Mouse (Mus musculus): ENCODE results near the gene Olfr1410. TPM values are rescaled to one million over a fixed set of nuclear protein-coding genes. Genes with fewer than 3 reads are reported as not detected.

The Olfr1410 gene
- not detected in 2 replicates for polyA plus RNA-seq (2015; fragmentation: Nextera tagmentation; extraction: Ambion mirVana)

DNA sequence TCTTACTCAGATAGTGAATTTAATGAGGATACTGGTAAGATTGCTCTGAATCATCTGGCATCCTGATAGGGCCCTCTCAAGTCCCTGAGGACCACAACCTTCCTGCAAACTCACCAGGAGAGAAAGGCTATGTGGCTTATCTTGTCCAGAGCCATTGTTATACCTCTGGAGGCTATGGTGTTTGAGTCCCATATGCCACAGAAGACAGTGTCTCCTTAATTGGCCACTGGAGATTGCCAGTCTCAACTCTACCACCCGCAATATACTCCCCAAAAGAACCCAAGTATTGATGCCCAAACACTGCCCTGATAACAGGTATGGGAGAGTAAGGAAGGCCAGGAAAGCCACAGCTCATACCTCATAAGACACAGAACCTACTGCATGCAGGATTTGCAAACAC lies at the start of gene Olfr1410:
Olfr1410 (plus strand) TSS at position 301 of the 400 bp plus-strand sequence.
- ATAC-seq (replicated peaks): no peak
- H3K4me1 ChIP-seq: no peaks in the 10 kb centered on the region
- no peaks in the 10 kb centered on the region for H3K36me3 ChIP-seq (replicated peaks)
- H3K9me3 ChIP-seq: no peaks in the 10 kb centered on the region
- no peak within 1 kb of the TSS for H3K4me3 ChIP-seq
- H3K27ac ChIP-seq: no peak within 1 kb of the TSS
- WGBS: 93% methylated on average over 1 of the region's 1 CpGs
- no peaks in the 10 kb centered on the region for H3K27me3 ChIP-seq (replicated peaks)
- H3K4me2 ChIP-seq: no peak within 1 kb of the TSS
- H3K9ac ChIP-seq: no peak within 1 kb of the TSS

GRCm38 (mm10) chr1:92571022-92571421 lies 34.6 kb upstream of the Olfr1410 start, which contains the start of gene Olfr1413:
TSS of gene Olfr1413 (plus strand) at chr1:92571322.
- H3K9me3 ChIP-seq: no peaks in the 10 kb centered on the region
- no peak within 1 kb of the TSS for H3K27ac ChIP-seq
- H3K9ac ChIP-seq: no peak within 1 kb of the TSS
- WGBS: 90% methylated on average over 3 of the region's 3 CpGs
- H3K4me1 ChIP-seq: no peaks in the 10 kb centered on the region
- no peaks in the 10 kb centered on the region for H3K27me3 ChIP-seq (replicated peaks)
- no peak within 1 kb of the TSS for H3K4me2 ChIP-seq
- H3K4me3 ChIP-seq: no peak within 1 kb of the TSS
- no peaks in the 10 kb centered on the region for H3K36me3 ChIP-seq (replicated peaks)
- ATAC-seq (replicated peaks): no peak

- no peak within 1 kb of the TSS for H3K4me3 ChIP-seq
Observed at GRCm38 (mm10) chr1:92585479-92585878, 20.1 kb upstream of the Olfr1410 start, which contains the start of gene Olfr1412. TSS of gene Olfr1412 (plus strand) at chr1:92585779.

GRCm38 (mm10) chr1:92594111-92594510 lies 11.5 kb upstream of the Olfr1410 start, which contains the start of gene Olfr1411:
TSS of gene Olfr1411 (plus strand) at chr1:92594411.
- H3K9me3 ChIP-seq: no peaks in the 10 kb centered on the region
- no peak within 1 kb of the TSS for H3K9ac ChIP-seq
- no peaks in the 10 kb centered on the region for H3K27me3 ChIP-seq (replicated peaks)
- H3K4me2 ChIP-seq: no peak within 1 kb of the TSS
- H3K4me3 ChIP-seq: no peak within 1 kb of the TSS
- H3K4me1 ChIP-seq: no peaks in the 10 kb centered on the region
- H3K27ac ChIP-seq: no peak within 1 kb of the TSS
- ATAC-seq (replicated peaks): no peak
- H3K36me3 ChIP-seq (replicated peaks): no peaks in the 10 kb centered on the region

More at GRCm38 (mm10) chr1:92585479-92585878, 20.1 kb upstream of the Olfr1410 start, which contains the start of gene Olfr1412:
- ATAC-seq (replicated peaks): no peak
- H3K4me1 ChIP-seq: no peaks in the 10 kb centered on the region
- no peaks in the 10 kb centered on the region for H3K9me3 ChIP-seq
- no peaks in the 10 kb centered on the region for H3K27me3 ChIP-seq (replicated peaks)
- no peak within 1 kb of the TSS for H3K27ac ChIP-seq
- H3K9ac ChIP-seq: no peak within 1 kb of the TSS
- no peak within 1 kb of the TSS for H3K4me2 ChIP-seq
- H3K36me3 ChIP-seq (replicated peaks): no peaks in the 10 kb centered on the region
- 82% methylated on average over 2 of the region's 2 CpGs for WGBS

DNA sequence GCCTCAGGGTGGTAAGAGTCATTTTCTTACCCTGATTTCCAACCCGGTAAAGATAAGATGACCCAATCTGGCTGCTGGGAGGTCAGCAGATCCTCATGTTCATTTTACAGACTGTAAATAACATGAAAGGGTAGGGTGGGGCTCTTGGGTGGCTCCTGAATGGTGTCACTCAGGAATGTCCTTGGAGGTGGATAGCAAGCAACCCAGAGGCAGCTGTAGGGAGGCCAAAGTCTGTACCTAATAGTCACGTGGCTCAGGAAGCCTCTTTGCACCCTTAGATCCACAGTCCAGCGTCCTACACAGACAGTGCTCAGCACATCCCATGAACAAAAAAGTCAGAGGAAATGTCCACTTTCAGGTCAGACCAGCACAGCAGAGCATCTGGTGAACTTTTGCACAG lies 9.6 kb upstream of the Olfr1410 start:
- Histone ChIP-seq H3K9me3 (no peaks in the 10 kb centered on the region), H3K27me3 (replicated peaks) (no peaks in the 10 kb centered on the region), H3K36me3 (replicated peaks) (no peaks in the 10 kb centered on the region), H3K4me2 (no peak overlapping the region), H3K9ac (no peak overlapping the region), H3K4me3 (no peak overlapping the region), H3K4me1 (no peaks in the 10 kb centered on the region), H3K27ac (no peak overlapping the region)
- no peak for ATAC-seq (replicated peaks)
- 84% methylated on average over 3 of the region's 3 CpGs for WGBS

DNA sequence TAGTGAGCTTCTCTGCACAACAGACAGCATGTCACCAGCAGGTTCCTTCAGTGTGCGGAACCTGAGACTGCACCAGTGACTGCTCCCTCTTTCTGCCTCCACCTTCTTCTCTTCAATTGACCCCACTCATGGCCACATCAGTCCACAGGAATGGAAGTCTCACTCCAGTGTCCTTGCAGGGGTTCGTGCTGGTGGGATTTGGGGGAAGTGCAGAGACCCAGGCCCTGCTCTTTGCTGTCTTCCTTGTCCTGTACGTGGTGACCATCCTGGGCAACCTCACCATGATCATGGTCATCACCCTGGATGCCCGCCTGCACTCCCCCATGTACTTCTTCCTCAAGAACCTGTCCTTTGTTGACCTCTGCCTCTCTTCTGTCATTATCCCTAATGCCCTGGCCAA lies 2.1 kb downstream of the Olfr1410 start:
- Histone ChIP-seq H3K27me3 (replicated peaks) (0 out of 2 replicates have a peak, but pooled peaks cover 5% of the 10 kb centered on the region), H3K4me2 (no peak overlapping the region)
- 83% methylated on average over 4 of the region's 4 CpGs for WGBS

DNA sequence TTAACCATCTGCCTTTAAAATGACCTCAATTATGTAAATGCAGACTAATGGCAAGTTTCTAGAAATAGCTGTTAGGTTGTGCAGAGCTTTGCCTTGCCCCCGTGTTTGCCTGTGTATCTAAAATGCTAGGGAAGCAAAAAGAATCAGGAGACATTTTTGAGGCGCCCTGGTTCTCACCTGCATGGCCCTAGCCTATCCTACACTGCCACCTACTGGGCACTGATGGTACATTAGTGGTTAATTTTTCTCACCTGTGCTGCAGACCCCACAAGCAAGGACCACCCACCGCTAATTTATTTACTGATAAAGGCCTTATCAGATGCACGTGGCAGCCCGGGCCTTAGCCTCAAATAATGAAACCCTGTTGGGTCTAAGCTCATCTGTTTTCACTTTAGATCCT lies 5.4 kb downstream of the Olfr1410 start:
- 7% methylated on average over 5 of the region's 5 CpGs for WGBS
- no peak for ATAC-seq (replicated peaks)

More for the DNA sequence above, 2.1 kb downstream of the Olfr1410 start:
- Histone ChIP-seq H3K9me3 (no peaks in the 10 kb centered on the region), H3K4me1 (no peaks in the 10 kb centered on the region), H3K27ac (no peak overlapping the region), H3K4me3 (no peak overlapping the region), H3K36me3 (replicated peaks) (no peaks in the 10 kb centered on the region), H3K9ac (no peak overlapping the region)
- no peak for ATAC-seq (replicated peaks)

DNA sequence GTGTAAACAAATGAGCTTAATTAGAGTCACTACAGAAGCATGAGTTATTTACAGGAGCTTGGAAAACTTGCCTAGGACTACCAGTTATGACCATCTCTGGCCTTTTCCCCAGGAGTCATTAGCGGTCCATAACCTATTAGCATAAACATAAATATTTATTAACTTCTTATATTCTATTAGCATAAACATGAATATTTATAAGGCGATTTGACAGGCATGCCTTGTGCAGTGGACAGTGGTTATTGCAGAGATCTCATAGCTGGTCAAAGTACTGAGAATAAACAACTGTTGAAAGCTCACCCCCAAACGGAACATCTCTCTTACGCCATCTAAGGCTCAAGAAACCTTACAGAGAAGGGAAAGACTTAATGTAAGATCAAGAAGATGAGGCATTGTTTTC lies 7.6 kb downstream of the Olfr1410 start:
- Histone ChIP-seq H3K4me3 (no peak overlapping the region), H3K27ac (no peak overlapping the region), H3K36me3 (replicated peaks) (no peaks in the 10 kb centered on the region), H3K27me3 (replicated peaks) (0 out of 2 replicates have a peak, but pooled peaks cover 5% of the 10 kb centered on the region), H3K4me2 (no peak overlapping the region), H3K9ac (no peak overlapping the region), H3K4me1 (no peaks in the 10 kb centered on the region), H3K9me3 (no peaks in the 10 kb centered on the region)
- ATAC-seq (replicated peaks): no peak
- 34% methylated on average over 4 of the region's 4 CpGs for WGBS

More for the DNA sequence above, 5.4 kb downstream of the Olfr1410 start:
- Histone ChIP-seq H3K36me3 (replicated peaks) (no peaks in the 10 kb centered on the region), H3K27me3 (replicated peaks) (0 out of 2 replicates have a peak, but pooled peaks cover 5% of the 10 kb centered on the region), H3K4me1 (no peaks in the 10 kb centered on the region), H3K9ac (no peak overlapping the region), H3K27ac (no peak overlapping the region), H3K4me3 (no peak overlapping the region), H3K4me2 (no peak overlapping the region), H3K9me3 (no peaks in the 10 kb centered on the region)

DNA sequence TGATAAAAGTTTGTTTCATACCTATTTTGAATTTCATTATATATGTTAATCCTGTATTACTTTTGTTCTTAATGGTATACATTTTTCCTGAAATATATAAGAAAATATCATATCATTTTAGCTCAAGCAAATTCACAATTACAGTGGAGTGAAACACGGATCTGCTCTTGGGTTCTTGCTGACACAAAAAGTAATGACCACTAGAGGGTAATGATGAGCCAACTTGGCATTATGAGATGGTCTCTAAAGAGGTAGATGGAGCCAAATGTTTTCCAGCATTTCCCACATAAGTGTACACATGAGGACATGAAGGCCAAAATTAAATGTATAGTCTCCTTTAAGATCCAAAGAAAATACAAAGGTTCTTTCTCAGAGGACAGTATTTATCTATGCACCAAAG lies 8.9 kb downstream of the Olfr1410 start:
- H3K4me1 ChIP-seq: no peaks in the 10 kb centered on the region
- H3K9ac ChIP-seq: no peak overlapping the region
- ATAC-seq (replicated peaks): no peak
- no peak overlapping the region for H3K4me3 ChIP-seq
- H3K27me3 ChIP-seq (replicated peaks): 0 out of 2 replicates have a peak, but pooled peaks cover 5% of the 10 kb centered on the region
- H3K36me3 ChIP-seq (replicated peaks): no peaks in the 10 kb centered on the region
- H3K4me2 ChIP-seq: no peak overlapping the region
- H3K27ac ChIP-seq: no peak overlapping the region
- no peaks in the 10 kb centered on the region for H3K9me3 ChIP-seq
- WGBS: 7% methylated on average over 1 of the region's 1 CpGs

- WGBS: 85% methylated on average over 1 of the region's 1 CpGs
Observed at GRCm38 (mm10) chr1:92616046-92616445, 10.5 kb downstream of the Olfr1410 start.

GRCm38 (mm10) chr1:92617488-92617887 lies 11.9 kb downstream of the Olfr1410 start, which contains the start of gene Olfr12:
TSS of gene Olfr12 (plus strand) at chr1:92617788.
- Histone ChIP-seq H3K4me1 (no peaks in the 10 kb centered on the region), H3K9ac (no peak within 1 kb of the TSS), H3K4me2 (no peak within 1 kb of the TSS), H3K27ac (no peak within 1 kb of the TSS), H3K36me3 (replicated peaks) (no peaks in the 10 kb centered on the region), H3K4me3 (no peak within 1 kb of the TSS), H3K9me3 (no peaks in the 10 kb centered on the region), H3K27me3 (replicated peaks) (no peaks in the 10 kb centered on the region)
- no peak for ATAC-seq (replicated peaks)
- WGBS: 57% methylated on average over 2 of the region's 2 CpGs

More at GRCm38 (mm10) chr1:92616046-92616445, 10.5 kb downstream of the Olfr1410 start:
- Histone ChIP-seq H3K27me3 (replicated peaks) (0 out of 2 replicates have a peak, but pooled peaks cover 5% of the 10 kb centered on the region), H3K27ac (no peak overlapping the region), H3K9me3 (no peaks in the 10 kb centered on the region), H3K4me1 (no peaks in the 10 kb centered on the region), H3K36me3 (replicated peaks) (no peaks in the 10 kb centered on the region), H3K4me2 (no peak overlapping the region), H3K9ac (no peak overlapping the region), H3K4me3 (no peak overlapping the region)
- no peak for ATAC-seq (replicated peaks)

DNA sequence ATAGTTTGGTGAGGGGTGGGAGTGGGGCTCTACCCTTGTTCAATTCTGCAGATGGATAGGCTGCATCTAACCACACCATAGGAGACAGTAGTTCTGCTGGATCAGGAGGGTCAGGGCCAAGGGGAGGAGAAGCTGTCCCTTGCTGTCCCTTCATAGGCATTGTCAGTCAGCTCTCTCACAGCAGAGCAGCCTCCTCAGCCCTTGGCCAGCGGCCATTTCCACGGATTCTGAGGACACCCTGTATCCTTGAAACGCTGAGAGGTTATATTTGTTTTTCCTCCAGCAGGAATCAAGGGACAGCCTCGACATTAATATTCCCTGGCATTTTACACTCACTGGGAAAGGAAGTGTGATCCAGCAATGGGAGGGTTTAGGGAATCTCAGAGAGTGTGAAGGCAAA lies 12.8 kb downstream of the Olfr1410 start:
- H3K9ac ChIP-seq: no peak overlapping the region

GRCm38 (mm10) chr1:92628227-92628626 lies 22.6 kb downstream of the Olfr1410 start:
- no peaks in the 10 kb centered on the region for H3K4me1 ChIP-seq

More for the DNA sequence above, 12.8 kb downstream of the Olfr1410 start:
- Histone ChIP-seq H3K9me3 (no peaks in the 10 kb centered on the region), H3K36me3 (replicated peaks) (no peaks in the 10 kb centered on the region), H3K4me3 (no peak overlapping the region), H3K27me3 (replicated peaks) (no peaks in the 10 kb centered on the region), H3K4me1 (no peaks in the 10 kb centered on the region), H3K27ac (no peak overlapping the region), H3K4me2 (no peak overlapping the region)
- no peak for ATAC-seq (replicated peaks)
- 67% methylated on average over 4 of the region's 4 CpGs for WGBS

More at GRCm38 (mm10) chr1:92628227-92628626, 22.6 kb downstream of the Olfr1410 start:
- H3K9me3 ChIP-seq: no peaks in the 10 kb centered on the region
- ATAC-seq (replicated peaks): no peak
- no peak overlapping the region for H3K4me2 ChIP-seq
- no peak overlapping the region for H3K4me3 ChIP-seq
- H3K36me3 ChIP-seq (replicated peaks): no peaks in the 10 kb centered on the region
- no peak overlapping the region for H3K27ac ChIP-seq
- no peaks in the 10 kb centered on the region for H3K27me3 ChIP-seq (replicated peaks)
- WGBS: 73% methylated on average over 4 of the region's 4 CpGs
- no peak overlapping the region for H3K9ac ChIP-seq
